Mouse (Mus musculus) CH12.LX (cell line): ENCODE data around the gene Zfp605.

ENCODE experiments used
- CHD1 ChIP-seq: IDR thresholded peaks from 2 replicates; pipeline ENCODE4 v1.6.1; 2012; ENCODE audit warnings: low read depth, low read length, improper control_type of control experiment, inconsistent platforms
- CTCF ChIP-seq, 2 experiments: IDR thresholded peaks in 1 of 2; conservative IDR thresholded peaks in 1 of 2; 2 replicates each; pipeline ENCODE4 v1.5.1; 2011 to 2012; ENCODE audit warnings: low read depth in 2 of 2, low read length in 2 of 2, improper control_type of control experiment in 1 of 2, inconsistent platforms in 1 of 2, mild to moderate bottlenecking in 1 of 2, moderate library complexity in 1 of 2
- EP300 ChIP-seq: IDR thresholded peaks from 2 replicates; pipeline ENCODE4 v1.6.1; 2011; ENCODE audit warnings: low read length, improper control_type of control experiment
- GABPA ChIP-seq: IDR thresholded peaks from 2 replicates; pipeline ENCODE4 v1.6.1; 2012; ENCODE audit warnings: low read depth, low read length, improper control_type of control experiment, inconsistent platforms; ENCODE audit not compliant: insufficient replicate concordance
- JUND ChIP-seq: conservative IDR thresholded peaks from 2 replicates; pipeline ENCODE4 v1.6.1; 2011; ENCODE audit warnings: low read depth, low read length, improper control_type of control experiment
- MAX ChIP-seq: IDR thresholded peaks from 2 replicates; pipeline ENCODE4 v1.6.1; 2011; ENCODE audit warnings: low read length, improper control_type of control experiment
- NELFE ChIP-seq: IDR thresholded peaks from 2 replicates; pipeline ENCODE4 v1.6.1; 2011; ENCODE audit warnings: low read depth, low read length, improper control_type of control experiment
- NRF1 ChIP-seq: IDR thresholded peaks from 2 replicates; pipeline ENCODE4 v1.6.1; 2014; ENCODE audit warnings: low read depth, mild to moderate bottlenecking, inconsistent platforms, low read length, improper control_type of control experiment, moderate library complexity
- POLR2A ChIP-seq: IDR thresholded peaks from 2 replicates; pipeline ENCODE4 v1.6.1; 2011; ENCODE audit warnings: low read depth, mild to moderate bottlenecking, improper control_type of control experiment, low read length
- POLR2AphosphoS2 ChIP-seq: IDR thresholded peaks from 2 replicates; pipeline ENCODE4 v1.6.1; 2011; ENCODE audit warnings: low read depth, low read length, improper control_type of control experiment
- TCF12 ChIP-seq: IDR thresholded peaks from 2 replicates; pipeline ENCODE4 v1.6.1; 2014; ENCODE audit warnings: low read depth, mild to moderate bottlenecking, inconsistent platforms, low read length, improper control_type of control experiment
- UBTF ChIP-seq: IDR thresholded peaks from 2 replicates; pipeline ENCODE4 v1.6.1; 2012; ENCODE audit warnings: low read depth, mild to moderate bottlenecking, inconsistent platforms, low read length, improper control_type of control experiment, moderate library complexity
- USF2 ChIP-seq: conservative IDR thresholded peaks from 2 replicates; pipeline ENCODE4 v1.6.1; 2011; ENCODE audit warnings: low read depth, low read length, improper control_type of control experiment

DNA sequence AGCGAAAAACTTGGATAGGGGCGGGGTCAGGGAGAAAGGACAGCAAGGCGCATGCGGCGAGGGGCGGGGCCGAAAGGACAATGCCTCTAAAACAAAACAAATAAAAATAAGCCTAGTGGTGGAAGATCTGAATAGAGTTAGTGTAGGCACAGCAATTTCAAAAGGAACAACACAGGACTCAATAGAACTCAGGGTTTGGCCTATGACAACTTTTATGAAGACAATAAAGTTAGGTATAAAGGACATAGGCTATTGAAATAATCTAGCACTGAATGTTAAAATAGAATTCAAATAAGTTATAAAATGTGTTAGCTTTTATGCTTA, 1.6 kb upstream of the Zfp605 start:
- TF ChIP-seq NRF1: no peak
- no peak for TF ChIP-seq UBTF
- TF ChIP-seq USF2: no peak
- TF ChIP-seq POLR2A: no peak
- TF ChIP-seq EP300: no peak
- TF ChIP-seq TCF12: no peak
- no peak for TF ChIP-seq POLR2AphosphoS2
- TF ChIP-seq CHD1: no peak
- no peak for TF ChIP-seq JUND
- TF ChIP-seq MAX: no peak
- TF ChIP-seq CTCF (conservative IDR thresholded peaks at IDR 0.05 in 1 of 2, IDR thresholded peaks at IDR 0.05 in 1 of 2; ENCODE audit: low read depth in 2 of 2, low read length in 2 of 2): no peak
- no peak for TF ChIP-seq NELFE
- TF ChIP-seq GABPA: no peak
